Mouse (Mus musculus) ES-Bruce4 (cell line): ENCODE measurements around the gene Pigx.

Experiments used
- CTCF ChIP-seq: IDR thresholded peaks from one replicate; pipeline ENCODE4 v1.8.1; 2011; ENCODE audit warnings: low read depth, low read length
- POLR2A ChIP-seq: IDR thresholded peaks from one replicate; pipeline ENCODE4 v1.8.1; 2011; ENCODE audit warnings: low read length; ENCODE audit not compliant: insufficient read depth

GRCm38 (mm10) chr16:32091466-32091865, 8.1 kb downstream of the Pigx start:
- no peak for TF ChIP-seq POLR2A
- TF ChIP-seq CTCF = no peak
